Mouse (Mus musculus): ENCODE results near the gene C3.

- TF ChIP-seq MAFK (IDR thresholded peaks at IDR 0.05; ENCODE audit: insufficient read depth, low read depth, low read length) (no peak), HCFC1 (IDR thresholded peaks at IDR 0.05; ENCODE audit: borderline replicate concordance, insufficient read depth, low read length) (no peak), ZC3H11A (IDR thresholded peaks at IDR 0.05; ENCODE audit: borderline replicate concordance, low read depth, low read length) (no peak), CHD2 (IDR thresholded peaks at IDR 0.05; ENCODE audit: low read depth, low read length) (no peak), ZNF384 (IDR thresholded peaks at IDR 0.05; ENCODE audit: low read depth, low read length) (no peak)
These were observed 33.4 kb upstream of the C3 start for GRCm38 (mm10) chr17:57261286-57261685.
